Mouse (Mus musculus) liver, embryonic 18 days (tissue): ENCODE results near the gene Fscb. TPM values are rescaled to one million over a fixed set of nuclear protein-coding genes. Genes with fewer than 3 reads are reported as not detected.

Source experiments
- polyA plus RNA-seq: library from polyadenylated mRNA; depleted of rRNA; stranded (reverse); fragments of >200 nt; gene quantifications from 2 replicates; pipeline ENCODE4 v1.2.3, GENCODE M21; 2012; rRNA removed

The Fscb gene
- polyA plus RNA-seq = not detected in 2 replicates

DNA sequence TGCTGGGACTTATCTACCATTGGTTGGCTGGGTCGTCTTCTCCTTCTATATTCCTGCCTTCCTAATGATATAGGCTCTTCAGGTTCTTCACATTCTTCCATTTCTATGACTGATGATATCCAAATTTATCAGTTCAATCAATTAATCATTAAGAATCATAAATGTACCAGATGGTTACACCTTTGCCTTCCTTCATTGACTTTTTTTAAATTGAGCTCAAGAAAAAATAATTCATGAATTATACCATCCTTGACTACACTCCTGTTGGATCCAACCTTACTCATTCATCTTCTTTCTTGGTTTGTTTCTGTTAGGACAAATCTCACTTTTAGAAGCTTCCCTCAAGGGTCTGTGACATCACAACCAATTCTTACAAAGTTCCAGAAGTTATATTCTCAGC lies at the start of gene Fscb:
Gene Fscb (minus strand): TSS at position 101 of the 400 bp plus-strand sequence.

